Mouse (Mus musculus): Measurements from ENCODE around the gene Nup214. TPM values are rescaled to one million over a fixed set of nuclear protein-coding genes. Genes with fewer than 3 reads are reported as not detected.

The Nup214 gene
- polyA plus RNA-seq, 1 experiment, result 42.2 TPM

GRCm38 (mm10) chr2:32055357-32055965, 81.2 kb downstream of the Nup214 start:
- Histone ChIP-seq H3K27me3 (ENCODE audit: control insufficient read depth, insufficient read depth, insufficient read length) (peaks cover 16% of the 10 kb centered on the region), H3K79me2 (ENCODE audit: control insufficient read depth, insufficient read depth) (no peaks in the 10 kb centered on the region), H3K4me3 (ENCODE audit: insufficient read depth, poor library complexity, severe bottlenecking) (no peak overlapping the region), H3K79me3 (ENCODE audit: low read depth) (no peaks in the 10 kb centered on the region), H3K36me3 (ENCODE audit: control insufficient read depth, insufficient read depth) (peaks cover 13% of the 10 kb centered on the region), H3ac (ENCODE audit: control insufficient read depth, insufficient read length, low read depth) (no peak overlapping the region)
- TF ChIP-seq USF1 (IDR thresholded peaks at IDR 0.05; ENCODE audit: low read depth), result no peak
- no peak for TF ChIP-seq MYOD1 (IDR thresholded peaks at IDR 0.05; ENCODE audit: control insufficient read depth, insufficient read length, low read depth)
- no peak for TF ChIP-seq CEBPB (IDR thresholded peaks at IDR 0.05; ENCODE audit: low read depth)
- no peak for TF ChIP-seq FOSL1 (IDR thresholded peaks at IDR 0.05; ENCODE audit: insufficient read depth, low read length, poor library complexity, severe bottlenecking)
- no peak for TF ChIP-seq MYOG (IDR thresholded peaks at IDR 0.05; ENCODE audit: control insufficient read depth, extremely low read depth, insufficient read length)
- no peak for TF ChIP-seq MAX (IDR thresholded peaks at IDR 0.05)
- TF ChIP-seq CTCF (IDR thresholded peaks at IDR 0.05; ENCODE audit: control insufficient read depth, insufficient read depth, insufficient read length), result no peak

- H3K27me3 ChIP-seq (ENCODE audit: control insufficient read depth, insufficient read depth, insufficient read length), result peaks cover 16% of the 10 kb centered on the region
- H3K79me2 ChIP-seq (ENCODE audit: control insufficient read depth, insufficient read depth), result no peaks in the 10 kb centered on the region
- peaks cover 2% of the 10 kb centered on the region for H3K36me3 ChIP-seq (ENCODE audit: control insufficient read depth, insufficient read depth)
- H3K79me3 ChIP-seq (ENCODE audit: low read depth), result no peaks in the 10 kb centered on the region
- no peak overlapping the region for H3K4me3 ChIP-seq (ENCODE audit: insufficient read depth, poor library complexity, severe bottlenecking)
- no peak overlapping the region for H3ac ChIP-seq (ENCODE audit: control insufficient read depth, insufficient read length, low read depth)
- no peak for TF ChIP-seq CEBPB (IDR thresholded peaks at IDR 0.05; ENCODE audit: low read depth)
- no peak for TF ChIP-seq FOSL1 (IDR thresholded peaks at IDR 0.05; ENCODE audit: insufficient read depth, low read length, poor library complexity, severe bottlenecking)
- TF ChIP-seq USF1 (IDR thresholded peaks at IDR 0.05; ENCODE audit: low read depth), result no peak
- TF ChIP-seq MYOD1 (IDR thresholded peaks at IDR 0.05; ENCODE audit: control insufficient read depth, insufficient read length, low read depth), result no peak
- TF ChIP-seq CTCF (IDR thresholded peaks at IDR 0.05; ENCODE audit: control insufficient read depth, insufficient read depth, insufficient read length), result no peak
- TF ChIP-seq MAX (IDR thresholded peaks at IDR 0.05), result no peak
- TF ChIP-seq MYOG (IDR thresholded peaks at IDR 0.05; ENCODE audit: control insufficient read depth, extremely low read depth, insufficient read length), result no peak
Measured at GRCm38 (mm10) chr2:32056524-32056923, 82.3 kb downstream of the Nup214 start.

DNA sequence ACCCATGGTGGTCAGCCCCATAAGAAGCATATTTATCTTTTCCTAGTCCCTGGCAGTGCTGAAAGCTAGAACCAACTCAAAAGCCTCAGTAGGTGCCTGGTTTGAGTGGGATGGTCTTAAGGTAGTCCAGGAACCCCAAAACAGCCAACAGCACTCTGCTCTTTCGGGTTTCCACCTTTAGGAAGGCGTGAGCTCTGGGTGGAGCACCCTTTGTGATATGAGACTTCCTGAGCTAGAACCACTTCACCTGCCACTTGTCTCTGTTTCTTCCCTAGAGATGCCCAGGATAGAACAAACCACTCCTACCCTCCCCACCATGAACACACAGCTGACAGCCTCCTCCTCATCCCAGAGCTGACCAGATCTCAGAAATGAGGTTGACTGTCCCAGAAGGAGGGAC, 83.1 kb downstream of the Nup214 start:
- Histone ChIP-seq H3K79me2 (ENCODE audit: control insufficient read depth, insufficient read depth) (no peaks in the 10 kb centered on the region), H3K27me3 (ENCODE audit: control insufficient read depth, insufficient read depth, insufficient read length) (peaks cover 16% of the 10 kb centered on the region), H3K36me3 (ENCODE audit: control insufficient read depth, insufficient read depth) (no peaks in the 10 kb centered on the region), H3K79me3 (ENCODE audit: low read depth) (no peaks in the 10 kb centered on the region), H3K4me3 (ENCODE audit: insufficient read depth, poor library complexity, severe bottlenecking) (no peak overlapping the region), H3ac (ENCODE audit: control insufficient read depth, insufficient read length, low read depth) (no peak overlapping the region)
- TF ChIP-seq CTCF (IDR thresholded peaks at IDR 0.05; ENCODE audit: control insufficient read depth, insufficient read depth, insufficient read length), result no peak
- no peak for TF ChIP-seq FOSL1 (IDR thresholded peaks at IDR 0.05; ENCODE audit: insufficient read depth, low read length, poor library complexity, severe bottlenecking)
- TF ChIP-seq MAX (IDR thresholded peaks at IDR 0.05), result no peak
- TF ChIP-seq USF1 (IDR thresholded peaks at IDR 0.05; ENCODE audit: low read depth), result no peak
- TF ChIP-seq MYOG (IDR thresholded peaks at IDR 0.05; ENCODE audit: control insufficient read depth, extremely low read depth, insufficient read length), result no peak
- TF ChIP-seq MYOD1 (IDR thresholded peaks at IDR 0.05; ENCODE audit: control insufficient read depth, insufficient read length, low read depth), result no peak
- no peak for TF ChIP-seq CEBPB (IDR thresholded peaks at IDR 0.05; ENCODE audit: low read depth)

GRCm38 (mm10) chr2:32057794-32058193, 83.6 kb downstream of the Nup214 start:
- Histone ChIP-seq H3K36me3 (ENCODE audit: control insufficient read depth, insufficient read depth) (no peaks in the 10 kb centered on the region), H3K79me2 (ENCODE audit: control insufficient read depth, insufficient read depth) (no peaks in the 10 kb centered on the region), H3K27me3 (ENCODE audit: control insufficient read depth, insufficient read depth, insufficient read length) (peaks cover 17% of the 10 kb centered on the region), H3ac (ENCODE audit: control insufficient read depth, insufficient read length, low read depth) (no peak overlapping the region), H3K79me3 (ENCODE audit: low read depth) (no peaks in the 10 kb centered on the region), H3K4me3 (ENCODE audit: insufficient read depth, poor library complexity, severe bottlenecking) (no peak overlapping the region)
- TF ChIP-seq USF1 (IDR thresholded peaks at IDR 0.05; ENCODE audit: low read depth) (no peak), FOSL1 (IDR thresholded peaks at IDR 0.05; ENCODE audit: insufficient read depth, low read length, poor library complexity, severe bottlenecking) (no peak), CTCF (IDR thresholded peaks at IDR 0.05; ENCODE audit: control insufficient read depth, insufficient read depth, insufficient read length) (no peak)

DNA sequence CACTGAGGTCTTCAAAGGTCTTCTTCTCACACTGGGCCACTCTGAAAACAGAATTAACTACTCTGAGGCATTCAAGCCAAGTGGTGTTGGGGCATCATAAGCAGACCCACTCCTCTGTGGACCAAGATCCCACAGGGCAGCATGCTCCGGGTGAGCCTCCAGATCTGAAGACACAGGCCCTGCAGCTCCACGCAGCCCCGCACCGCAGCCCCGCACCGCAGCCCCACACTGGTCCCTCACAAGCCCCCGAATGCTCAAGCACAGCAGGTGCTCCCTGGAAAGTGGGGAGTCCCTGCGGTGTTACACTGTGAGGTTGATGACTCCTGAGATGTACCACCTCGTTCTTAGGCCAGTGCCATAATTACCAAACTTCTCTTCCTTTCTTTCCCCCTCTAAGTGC, 84.0 kb downstream of the Nup214 start:
- peaks cover 22% of the 10 kb centered on the region for H3K27me3 ChIP-seq (ENCODE audit: control insufficient read depth, insufficient read depth, insufficient read length)
- H3K4me3 ChIP-seq (ENCODE audit: insufficient read depth, poor library complexity, severe bottlenecking), result no peak overlapping the region
- no peaks in the 10 kb centered on the region for H3K79me2 ChIP-seq (ENCODE audit: control insufficient read depth, insufficient read depth)
- H3K79me3 ChIP-seq (ENCODE audit: low read depth), result no peaks in the 10 kb centered on the region
- no peak overlapping the region for H3ac ChIP-seq (ENCODE audit: control insufficient read depth, insufficient read length, low read depth)
- TF ChIP-seq MYOD1 (IDR thresholded peaks at IDR 0.05; ENCODE audit: control insufficient read depth, insufficient read length, low read depth), result no peak
- TF ChIP-seq MYOG (IDR thresholded peaks at IDR 0.05; ENCODE audit: control insufficient read depth, extremely low read depth, insufficient read length), result no peak
- no peak for TF ChIP-seq CTCF (IDR thresholded peaks at IDR 0.05; ENCODE audit: control insufficient read depth, insufficient read depth, insufficient read length)
- no peak for TF ChIP-seq FOSL1 (IDR thresholded peaks at IDR 0.05; ENCODE audit: insufficient read depth, low read length, poor library complexity, severe bottlenecking)
- no peak for TF ChIP-seq USF1 (IDR thresholded peaks at IDR 0.05; ENCODE audit: low read depth)
- TF ChIP-seq CEBPB (IDR thresholded peaks at IDR 0.05; ENCODE audit: low read depth), result no peak
- TF ChIP-seq MAX (IDR thresholded peaks at IDR 0.05), result no peak
- no peaks in the 10 kb centered on the region for H3K36me3 ChIP-seq (ENCODE audit: control insufficient read depth, insufficient read depth)

GRCm38 (mm10) chr2:32058716-32059115, 84.5 kb downstream of the Nup214 start:
- peaks cover 26% of the 10 kb centered on the region for H3K27me3 ChIP-seq (ENCODE audit: control insufficient read depth, insufficient read depth, insufficient read length)
- TF ChIP-seq MAX (IDR thresholded peaks at IDR 0.05), result no peak
- TF ChIP-seq USF1 (IDR thresholded peaks at IDR 0.05; ENCODE audit: low read depth), result no peak
- TF ChIP-seq MYOG (IDR thresholded peaks at IDR 0.05; ENCODE audit: control insufficient read depth, extremely low read depth, insufficient read length), result no peak
- TF ChIP-seq FOSL1 (IDR thresholded peaks at IDR 0.05; ENCODE audit: insufficient read depth, low read length, poor library complexity, severe bottlenecking), result no peak
- no peak for TF ChIP-seq CTCF (IDR thresholded peaks at IDR 0.05; ENCODE audit: control insufficient read depth, insufficient read depth, insufficient read length)
- TF ChIP-seq CEBPB (IDR thresholded peaks at IDR 0.05; ENCODE audit: low read depth), result no peak
- TF ChIP-seq MYOD1 (IDR thresholded peaks at IDR 0.05; ENCODE audit: control insufficient read depth, insufficient read length, low read depth), result no peak
- H3ac ChIP-seq (ENCODE audit: control insufficient read depth, insufficient read length, low read depth), result no peak overlapping the region
- no peaks in the 10 kb centered on the region for H3K79me3 ChIP-seq (ENCODE audit: low read depth)
- H3K36me3 ChIP-seq (ENCODE audit: control insufficient read depth, insufficient read depth), result no peaks in the 10 kb centered on the region
- no peaks in the 10 kb centered on the region for H3K79me2 ChIP-seq (ENCODE audit: control insufficient read depth, insufficient read depth)
- H3K4me3 ChIP-seq (ENCODE audit: insufficient read depth, poor library complexity, severe bottlenecking), result no peak overlapping the region
